Mouse (Mus musculus) lung, postnatal 0 days (tissue): ENCODE measurements around the gene Cd247. TPM values are rescaled to one million over a fixed set of nuclear protein-coding genes. Genes with fewer than 3 reads are reported as not detected.

Experiments
- ATAC-seq: fragments of 200-750 bp; cut with Nextera tagmentation; 2 replicates; pipeline ENCODE4 v1.8.0; 2017; ENCODE audit warnings: moderate library complexity
- DNase-seq: peaks from one replicate; pipeline ENCODE4 v3.0.0-alpha.2; 2016; ENCODE audit warnings: low spot score
- H3K27ac ChIP-seq: fragments of 300-500 bp; sonication (generic); 2 replicates; pipeline ENCODE4 v1.5.1; 2014; ENCODE audit warnings: antibody characterized with exemption, mild to moderate bottlenecking, low read length, mixed read lengths
- H3K27me3 ChIP-seq: fragments of 300-500 bp; sonication (generic); replicated peaks from 2 replicates; pipeline ENCODE4 v1.6.1; 2014; ENCODE audit warnings: low read length, mixed read lengths; ENCODE audit not compliant: insufficient read depth
- H3K36me3 ChIP-seq: fragments of 300-500 bp; sonication (generic); 2 replicates; pipeline ENCODE4 v1.6.1; 2014; ENCODE audit warnings: low read length, mixed read lengths; ENCODE audit not compliant: insufficient read depth
- H3K4me1 ChIP-seq: fragments of 300-500 bp; sonication (generic); 2 replicates; pipeline ENCODE4 v1.6.1; 2014; ENCODE audit warnings: antibody characterized with exemption, low read depth, low read length, mixed read lengths; ENCODE audit not compliant: insufficient read depth
- H3K4me2 ChIP-seq: fragments of 300-500 bp; sonication (generic); replicated peaks from 2 replicates; pipeline ENCODE4 v1.6.1; 2014; ENCODE audit warnings: low read depth, mild to moderate bottlenecking, low read length, moderate library complexity, mixed read lengths
- H3K4me3 ChIP-seq: fragments of 300-500 bp; sonication (generic); 2 replicates; pipeline ENCODE4 v1.5.1; 2014; ENCODE audit warnings: low read depth, low read length
- H3K9ac ChIP-seq: fragments of 300-500 bp; sonication (generic); replicated peaks from 2 replicates; pipeline ENCODE4 v1.6.1; 2014; ENCODE audit warnings: low read depth, mild to moderate bottlenecking
- H3K9me3 ChIP-seq: fragments of 300-500 bp; sonication (generic); 2 replicates; pipeline ENCODE4 v1.6.1; 2016; ENCODE audit warnings: low read length, mixed read lengths
- CTCF ChIP-seq: IDR thresholded peaks from 2 replicates; pipeline ENCODE4 v1.5.1; 2016; ENCODE audit warnings: antibody characterized with exemption, mild to moderate bottlenecking
- EP300 ChIP-seq: IDR thresholded peaks from 2 replicates; pipeline ENCODE4 v1.6.1; 2016; ENCODE audit warnings: antibody characterized with exemption, mild to moderate bottlenecking, control low read depth
- WGBS: fragments of 180-500 bp; shearing (Covaris S2); extraction: QIAGEN DNeasy Blood & Tissue Kit; methylation state at CpG from one replicate; pipeline ENCODE4 v1.1.7; 2014; 5-methylcytosine and 5-hydroxymethylcytosine counted together
- polyA plus RNA-seq: library from polyadenylated mRNA; unstranded; fragments of >200 nt; fragmentation: Nextera tagmentation; extraction: Ambion mirVana; gene quantifications from 2 replicates; pipeline ENCODE4 v1.2.1, GENCODE M21; 2015

Gene Cd247
- polyA plus RNA-seq, 1 experiment from 2014 or later = 1.3 TPM

DNA sequence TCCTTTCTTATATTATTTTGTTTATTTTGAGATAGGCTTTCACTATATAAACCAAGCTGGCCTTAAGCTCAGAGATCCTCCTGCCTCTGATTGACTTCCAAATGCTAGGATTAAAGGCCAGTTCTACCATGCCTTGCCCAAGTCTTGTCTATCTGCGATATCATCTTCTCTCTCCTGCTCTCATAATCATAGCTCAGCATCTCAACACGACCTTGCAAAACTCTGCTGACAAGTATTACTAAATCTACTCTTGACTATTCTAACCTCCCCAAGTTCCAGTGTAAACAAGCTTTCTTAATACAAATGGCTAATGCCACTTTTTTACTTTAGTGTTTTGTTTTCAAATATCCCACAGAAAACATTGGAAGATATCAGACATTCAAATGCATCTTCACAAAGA, 119.7 kb downstream of the Cd247 start:
- H3K9ac ChIP-seq = no peak overlapping the region
- H3K27me3 ChIP-seq = no peaks in the 10 kb centered on the region
- H3K4me1 ChIP-seq = no peaks in the 10 kb centered on the region
- ATAC-seq = no peak
- no peak for DNase-seq
- no peaks in the 10 kb centered on the region for H3K9me3 ChIP-seq
- H3K4me3 ChIP-seq = no peak overlapping the region
- WGBS = 87% methylated on average over 2 of the region's 2 CpGs
- H3K27ac ChIP-seq = no peak overlapping the region
- H3K36me3 ChIP-seq = peaks cover 5% of the 10 kb centered on the region; the same call in 1 of the 2 replicates
- no peak for TF ChIP-seq EP300
- no peak for TF ChIP-seq CTCF
- H3K4me2 ChIP-seq = no peak overlapping the region

DNA sequence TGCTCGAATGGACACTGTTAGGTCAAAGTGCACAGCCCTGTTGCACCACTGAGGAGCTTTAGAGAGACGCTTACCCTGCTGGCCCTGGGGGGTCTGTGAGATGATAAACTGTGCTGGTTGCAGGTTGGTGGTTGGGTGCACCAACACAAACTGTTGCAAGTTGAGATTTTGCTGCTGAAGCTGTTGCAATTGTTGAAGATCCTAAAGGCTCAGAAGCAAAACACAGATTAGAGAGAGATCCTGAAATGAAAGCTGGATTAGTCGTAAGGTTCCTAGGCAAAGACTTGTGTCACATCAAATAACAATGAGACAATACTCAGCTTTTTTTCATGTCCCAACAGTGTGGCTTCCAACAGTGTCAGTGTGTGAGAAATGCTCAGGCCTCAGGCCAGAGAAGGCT, 120.3 kb downstream of the Cd247 start:
- no peak for DNase-seq
- Histone ChIP-seq H3K27ac (no peak overlapping the region), H3K27me3 (no peaks in the 10 kb centered on the region), H3K36me3 (peaks cover 5% of the 10 kb centered on the region; the same call in 1 of the 2 replicates), H3K4me3 (no peak overlapping the region), H3K4me2 (no peak overlapping the region), H3K9ac (no peak overlapping the region), H3K4me1 (no peaks in the 10 kb centered on the region), H3K9me3 (no peaks in the 10 kb centered on the region)
- 83% methylated on average over 3 of the region's 3 CpGs for WGBS
- ATAC-seq = no peak
- TF ChIP-seq EP300 (no peak), CTCF (no peak)

DNA sequence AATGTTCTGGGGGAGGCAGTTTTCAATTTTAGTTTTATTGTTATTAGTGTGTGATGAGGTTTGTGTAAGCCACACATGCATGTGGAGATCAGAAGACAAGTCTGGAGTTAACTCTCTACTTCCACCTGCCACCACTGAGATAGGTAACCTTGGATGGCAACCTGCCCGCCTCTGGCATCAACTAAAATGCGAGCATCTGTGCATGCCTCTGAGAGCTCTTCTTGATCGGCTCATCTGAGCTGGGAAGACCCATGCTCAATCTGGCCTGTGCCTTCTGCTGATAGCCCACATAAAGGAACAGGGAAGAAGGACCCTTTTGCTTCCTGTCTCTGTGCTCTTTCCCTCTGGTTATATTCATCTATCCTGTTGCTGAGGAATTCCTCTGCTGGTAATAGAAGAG, 121.0 kb downstream of the Cd247 start:
- peaks cover 5% of the 10 kb centered on the region; the same call in 1 of the 2 replicates for H3K36me3 ChIP-seq
- ATAC-seq (no peak), DNase-seq (no peak)
- 91% methylated on average over 3 of the region's 3 CpGs for WGBS
- H3K4me2 ChIP-seq = no peak overlapping the region
- no peak overlapping the region for H3K9ac ChIP-seq
- H3K27me3 ChIP-seq = no peaks in the 10 kb centered on the region
- TF ChIP-seq EP300 (no peak), CTCF (no peak)
- H3K4me3 ChIP-seq = no peak overlapping the region
- no peak overlapping the region for H3K27ac ChIP-seq
- no peaks in the 10 kb centered on the region for H3K4me1 ChIP-seq
- H3K9me3 ChIP-seq = no peaks in the 10 kb centered on the region

DNA sequence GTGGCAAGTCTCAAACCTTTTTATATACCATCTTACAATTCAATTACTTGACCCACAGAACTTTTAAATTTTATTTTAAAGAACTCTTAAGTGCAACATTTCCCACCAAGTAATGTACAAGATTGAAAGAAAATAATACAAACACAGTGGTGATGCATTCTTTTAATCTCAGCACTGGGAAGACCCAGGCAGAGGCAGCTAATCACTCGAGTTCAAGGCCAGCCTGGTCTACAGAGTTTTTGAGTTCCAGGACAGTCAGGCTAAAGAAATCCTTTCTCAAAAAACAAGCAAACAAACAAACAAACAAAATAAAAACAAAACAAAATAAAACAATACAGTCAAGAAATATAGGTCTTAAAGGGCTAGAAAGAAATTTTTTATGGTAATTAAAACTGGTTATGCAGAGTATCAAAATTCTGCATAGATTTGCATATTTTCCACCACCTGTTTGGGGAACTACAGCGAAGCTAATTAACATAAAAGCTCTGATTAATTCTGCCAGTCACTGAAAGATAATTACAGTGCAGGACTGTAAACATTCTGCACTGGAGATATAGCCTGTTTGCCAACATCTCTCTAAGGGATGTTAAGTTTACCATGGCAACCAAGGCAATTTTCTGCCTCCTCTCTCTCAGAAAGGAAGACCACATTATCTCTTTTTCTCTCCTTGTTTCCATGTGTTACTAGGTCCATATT, 125.4 kb downstream of the Cd247 start:
- 89% methylated on average over 2 of the region's 2 CpGs for WGBS

DNA sequence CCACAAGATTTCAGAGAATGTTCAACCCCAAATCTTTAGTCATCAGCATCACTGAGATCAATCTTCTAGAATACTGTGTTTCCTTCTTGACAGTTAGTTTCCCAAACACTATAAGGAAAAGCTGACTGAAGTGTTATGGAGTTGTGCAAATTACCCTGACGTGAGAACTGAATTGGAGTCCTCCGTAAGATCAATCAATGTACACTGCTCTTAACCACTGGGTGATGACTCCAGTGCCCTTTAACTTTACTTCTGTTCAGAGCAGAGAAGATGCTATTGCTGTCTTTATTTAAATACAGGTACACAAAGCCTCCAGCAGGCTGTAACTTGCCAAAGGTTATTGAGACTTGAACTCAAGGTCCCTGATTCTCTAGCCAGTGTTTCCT, 125.9 kb downstream of the Cd247 start:
- 85% methylated on average over 2 of the region's 2 CpGs for WGBS

More for the DNA sequence above, 125.4 kb downstream of the Cd247 start:
- H3K27me3 ChIP-seq = no peaks in the 10 kb centered on the region
- DNase-seq (no peak), ATAC-seq (no peak)
- no peak for TF ChIP-seq EP300
- TF ChIP-seq CTCF = no peak
- H3K9me3 ChIP-seq = no peaks in the 10 kb centered on the region
- no peak overlapping the region for H3K9ac ChIP-seq
- no peaks in the 10 kb centered on the region for H3K4me1 ChIP-seq
- no peak overlapping the region for H3K27ac ChIP-seq
- H3K4me3 ChIP-seq = no peak overlapping the region
- H3K4me2 ChIP-seq = no peak overlapping the region
- H3K36me3 ChIP-seq = no peaks in the 10 kb centered on the region; the same call in 1 of the 2 replicates

DNA sequence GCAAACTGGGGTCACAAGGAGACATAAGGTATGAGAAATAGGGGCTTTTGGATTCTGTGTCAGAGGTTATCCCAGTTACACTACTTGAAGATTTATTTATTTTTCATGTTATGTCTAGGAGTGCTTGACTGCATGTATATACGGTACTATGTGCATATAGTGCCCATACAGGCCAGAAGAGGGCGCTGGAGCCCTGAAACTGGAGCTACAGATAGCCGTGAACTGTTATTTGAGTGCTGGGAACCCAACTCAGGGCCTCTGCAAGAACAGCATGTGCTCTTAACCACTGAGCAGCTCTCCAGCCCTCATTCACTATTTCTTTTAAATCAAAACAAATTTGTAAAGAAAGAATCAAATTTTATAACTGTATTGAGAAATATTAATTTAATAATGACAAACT, 132.5 kb downstream of the Cd247 start:
- no peak for TF ChIP-seq EP300
- no peak for TF ChIP-seq CTCF
- no peaks in the 10 kb centered on the region; the same call in 1 of the 2 replicates for H3K36me3 ChIP-seq
- H3K4me3 ChIP-seq = no peak overlapping the region
- no peak for ATAC-seq
- H3K27ac ChIP-seq = no peak overlapping the region
- no peaks in the 10 kb centered on the region for H3K27me3 ChIP-seq
- H3K4me2 ChIP-seq = no peak overlapping the region
- H3K4me1 ChIP-seq = peaks cover 5% of the 10 kb centered on the region; the same call in 1 of the 2 replicates
- WGBS = 63% methylated on average over 3 of the region's 3 CpGs
- no peak for DNase-seq
- no peaks in the 10 kb centered on the region for H3K9me3 ChIP-seq
- no peak overlapping the region for H3K9ac ChIP-seq

More for the DNA sequence above, 125.9 kb downstream of the Cd247 start:
- H3K4me2 ChIP-seq = no peak overlapping the region
- H3K36me3 ChIP-seq = no peaks in the 10 kb centered on the region; the same call in 1 of the 2 replicates
- peaks cover 2% of the 10 kb centered on the region; the same call in 1 of the 2 replicates for H3K4me1 ChIP-seq
- no peak overlapping the region for H3K4me3 ChIP-seq
- ATAC-seq (no peak), DNase-seq (no peak)
- no peak overlapping the region for H3K9ac ChIP-seq
- H3K27me3 ChIP-seq = no peaks in the 10 kb centered on the region
- no peaks in the 10 kb centered on the region for H3K9me3 ChIP-seq
- TF ChIP-seq EP300 (no peak), CTCF (no peak)
- no peak overlapping the region for H3K27ac ChIP-seq

DNA sequence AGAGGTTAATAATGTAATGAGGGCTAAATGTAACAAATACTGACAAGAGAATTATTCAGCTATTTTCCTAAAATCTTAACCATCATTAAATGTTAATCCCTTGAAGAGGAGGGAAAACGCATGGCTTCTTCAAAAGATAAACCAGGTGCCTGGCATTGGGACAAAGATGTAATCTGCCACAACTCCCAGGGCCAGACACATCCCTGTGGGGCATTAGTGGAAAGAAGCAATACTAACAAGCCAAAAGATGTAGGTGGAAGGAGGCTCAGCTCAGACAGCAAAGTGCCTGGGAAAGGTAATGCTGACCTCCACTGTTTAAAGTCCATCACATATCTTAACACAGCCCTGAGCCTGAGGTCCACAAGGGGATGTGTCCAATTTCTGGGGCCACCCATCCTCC, 134.0 kb downstream of the Cd247 start:
- TF ChIP-seq CTCF (no peak), EP300 (no peak)
- peaks cover 5% of the 10 kb centered on the region; the same call in 1 of the 2 replicates for H3K4me1 ChIP-seq
- H3K4me3 ChIP-seq = no peak overlapping the region
- no peak overlapping the region for H3K27ac ChIP-seq
- ATAC-seq (no peak), DNase-seq (no peak)
- WGBS = 90% methylated on average over 1 of the region's 1 CpGs
- H3K9me3 ChIP-seq = no peaks in the 10 kb centered on the region
- H3K9ac ChIP-seq = no peak overlapping the region
- no peak overlapping the region for H3K4me2 ChIP-seq
- H3K27me3 ChIP-seq = no peaks in the 10 kb centered on the region
- H3K36me3 ChIP-seq = no peaks in the 10 kb centered on the region
